Mouse (Mus musculus) erythroblast, embryonic 14.5 days (primary cell): ENCODE measurements around the gene Fam181a.

Experiments used
- GATA1 ChIP-seq: IDR thresholded peaks from 2 replicates; pipeline ENCODE4 v1.6.1; 2012; ENCODE audit warnings: low read length, inconsistent platforms, mixed read lengths
- TAL1 ChIP-seq: IDR thresholded peaks from 3 replicates; pipeline ENCODE4 v1.6.1; 2012; ENCODE audit warnings: low read length, inconsistent platforms, mixed read lengths

DNA sequence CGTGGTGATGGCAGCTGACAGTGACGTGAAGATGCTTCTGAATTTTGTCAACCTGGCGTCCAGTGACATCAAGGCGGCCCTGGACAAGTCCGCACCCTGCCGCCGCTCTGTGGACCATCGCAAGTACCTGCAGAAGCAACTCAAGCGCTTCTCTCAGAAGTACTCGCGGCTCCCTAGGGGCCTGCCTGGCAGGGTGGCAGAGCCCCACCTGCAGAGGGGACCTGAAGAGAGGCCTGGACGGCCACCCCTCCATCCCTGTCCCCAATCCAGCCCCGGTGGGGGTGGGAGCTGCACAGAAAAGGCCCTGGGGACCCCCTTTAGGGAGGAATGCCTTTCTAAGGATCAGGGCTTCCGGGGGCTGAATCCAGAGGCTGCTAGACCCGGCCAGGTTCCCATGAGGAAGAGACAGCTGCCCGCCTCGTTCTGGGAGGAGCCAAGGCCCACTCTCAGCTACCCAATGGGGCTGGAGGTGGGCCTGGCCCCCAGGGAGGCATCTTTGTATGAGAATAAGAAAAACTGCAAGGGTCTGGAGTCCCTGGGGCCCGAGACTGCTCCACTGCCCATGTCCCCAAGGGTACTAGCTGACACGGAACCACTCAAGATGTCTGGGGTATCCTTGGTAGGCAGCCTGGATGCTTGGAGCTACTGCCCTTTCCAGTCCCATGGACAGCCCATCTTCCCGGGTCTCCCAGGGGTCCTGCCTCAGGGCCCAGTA, 5.2 kb downstream of the Fam181a start:
- no peak for TF ChIP-seq GATA1
- no peak for TF ChIP-seq TAL1
